Mouse (Mus musculus) limb, embryonic 11.5 days (tissue): ENCODE results near the gene Pax3. TPM values are rescaled to one million over a fixed set of nuclear protein-coding genes. Genes with fewer than 3 reads are reported as not detected.
A peak's percentile ranks its signal among the peaks of the same experiment; 100 is the strongest.

ENCODE experiments used
- ATAC-seq: fragments of 200-750 bp; cut with Nextera tagmentation; 2 replicates; pipeline ENCODE4 v1.8.0; 2017; ENCODE audit warnings: low read depth; ENCODE audit not compliant: insufficient number of reproducible peaks, low FRiP score, low TSS enrichment
- DNase-seq: peaks from one replicate; pipeline ENCODE4 v3.0.0-alpha.2; 2015; ENCODE audit warnings: low spot score
- H3K27ac ChIP-seq: fragments of 300-500 bp; sonication (generic); replicated peaks from 2 replicates; pipeline ENCODE4 v1.5.1; 2014; ENCODE audit warnings: low read depth, mild to moderate bottlenecking, low read length
- H3K27me3 ChIP-seq: fragments of 300-500 bp; sonication (generic); 2 replicates; pipeline ENCODE4 v1.6.1; 2014; ENCODE audit warnings: mild to moderate bottlenecking, low read length, mixed read lengths; ENCODE audit not compliant: control insufficient read depth, insufficient read depth
- H3K36me3 ChIP-seq: fragments of 300-500 bp; sonication (generic); 2 replicates; pipeline ENCODE4 v1.6.1; 2014; ENCODE audit warnings: mild to moderate bottlenecking, low read length, moderate library complexity, mixed read lengths; ENCODE audit not compliant: control insufficient read depth, insufficient read depth
- H3K4me1 ChIP-seq: fragments of 300-500 bp; sonication (generic); 2 replicates; pipeline ENCODE4 v1.6.1; 2014; ENCODE audit warnings: low read length, mixed read lengths; ENCODE audit not compliant: control insufficient read depth, insufficient read depth
- H3K4me2 ChIP-seq: fragments of 300-500 bp; sonication (generic); 2 replicates; pipeline ENCODE4 v1.6.1; 2014; ENCODE audit warnings: low read depth, mild to moderate bottlenecking, moderate library complexity; ENCODE audit not compliant: severe bottlenecking
- H3K4me3 ChIP-seq: fragments of 300-500 bp; sonication (generic); 2 replicates; pipeline ENCODE4 v1.5.1; 2014; ENCODE audit warnings: low read depth, low read length
- H3K9ac ChIP-seq: fragments of 300-500 bp; sonication (generic); 2 replicates; pipeline ENCODE4 v1.6.1; 2014; ENCODE audit warnings: mild to moderate bottlenecking, low read length
- H3K9me3 ChIP-seq: fragments of 300-500 bp; sonication (generic); 2 replicates; pipeline ENCODE4 v1.6.1; 2016; ENCODE audit warnings: low read length; ENCODE audit not compliant: control insufficient read depth
- WGBS: fragments of 180-500 bp; shearing (Covaris S2); extraction: QIAGEN DNeasy Blood & Tissue Kit; methylation state at CpG from one replicate; pipeline ENCODE4 v1.1.7; 2014; 5-methylcytosine and 5-hydroxymethylcytosine counted together
- polyA plus RNA-seq: library from polyadenylated mRNA; unstranded; fragments of >200 nt; fragmentation: Nextera tagmentation; extraction: Ambion mirVana; gene quantifications from 2 replicates; pipeline ENCODE4 v1.2.1, GENCODE M21; 2014

Gene Pax3
- polyA plus RNA-seq, 1 experiment from 2014 or later = 5.6 TPM

DNA sequence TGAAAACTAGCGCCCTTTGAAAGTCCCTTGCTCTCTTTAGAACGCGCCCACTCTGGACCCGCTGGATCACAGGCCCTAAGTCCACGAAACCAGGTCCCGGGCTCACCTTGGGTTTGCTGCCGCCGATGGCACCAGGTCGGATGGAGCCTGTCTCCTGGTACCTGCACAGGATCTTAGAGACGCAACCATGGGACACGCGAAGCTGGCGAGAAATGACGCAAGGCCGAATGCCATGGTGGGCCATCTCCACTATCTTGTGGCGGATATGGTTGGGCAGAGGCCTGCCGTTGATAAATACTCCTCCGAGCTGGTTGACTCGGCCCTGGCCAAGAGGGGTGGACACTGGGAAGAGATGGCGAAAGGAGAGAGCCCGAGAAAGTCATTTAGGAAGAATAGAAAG is 1.8 kb downstream of the Pax3 start:
- H3K27me3 ChIP-seq = peaks cover 94% of the 10 kb centered on the region
- DNase-seq (peak; percentile 55), ATAC-seq (no peak)
- H3K4me3 ChIP-seq = no peak overlapping the region
- no peak overlapping the region for H3K4me2 ChIP-seq
- under 1% methylated on average over 21 of the region's 21 CpGs for WGBS
- H3K9ac ChIP-seq = no peak overlapping the region
- H3K9me3 ChIP-seq = no peaks in the 10 kb centered on the region
- no peak overlapping the region for H3K27ac ChIP-seq
- H3K36me3 ChIP-seq = no peaks in the 10 kb centered on the region
- 0 out of 2 replicates have a peak, but pooled peaks cover 7% of the 10 kb centered on the region for H3K4me1 ChIP-seq

DNA sequence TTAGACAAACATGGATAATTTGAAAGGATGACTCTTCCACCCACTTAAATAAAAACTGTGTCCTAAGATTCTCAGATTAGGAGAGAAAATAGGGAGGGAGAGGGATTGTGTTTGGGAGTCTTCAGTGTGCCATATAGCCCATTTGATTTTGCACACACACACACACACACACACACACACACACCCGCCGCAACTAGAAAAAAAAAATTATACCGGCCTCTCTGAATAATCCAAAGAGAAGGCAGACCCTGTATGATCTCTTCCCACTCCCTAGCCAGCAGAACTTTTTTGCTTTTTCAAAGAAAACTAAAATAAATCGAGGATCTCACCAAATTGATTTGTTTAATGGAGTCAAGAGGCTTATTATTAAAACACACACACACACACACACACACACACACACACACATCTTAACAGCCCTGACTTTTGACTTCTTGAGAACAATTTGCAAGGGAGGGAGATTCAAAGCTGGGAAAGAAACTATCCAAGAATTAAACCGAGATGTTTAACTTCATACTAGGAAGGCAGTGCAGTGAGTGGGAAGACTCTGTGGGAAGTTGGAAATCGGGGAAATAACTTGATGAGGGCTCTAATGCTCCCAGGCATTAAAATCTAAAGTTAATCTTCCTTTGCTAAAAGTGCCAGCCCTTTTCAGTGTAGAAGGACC is 2.4 kb downstream of the Pax3 start:
- ATAC-seq (no peak), DNase-seq (no peak)
- Histone ChIP-seq H3K9ac (no peak overlapping the region), H3K4me2 (no peak overlapping the region), H3K4me1 (peaks cover 12% of the 10 kb centered on the region), H3K27ac (no peak overlapping the region), H3K4me3 (no peak overlapping the region), H3K27me3 (peaks cover 94% of the 10 kb centered on the region), H3K9me3 (no peaks in the 10 kb centered on the region), H3K36me3 (no peaks in the 10 kb centered on the region)
- 3% methylated on average over 6 of the region's 6 CpGs for WGBS

DNA sequence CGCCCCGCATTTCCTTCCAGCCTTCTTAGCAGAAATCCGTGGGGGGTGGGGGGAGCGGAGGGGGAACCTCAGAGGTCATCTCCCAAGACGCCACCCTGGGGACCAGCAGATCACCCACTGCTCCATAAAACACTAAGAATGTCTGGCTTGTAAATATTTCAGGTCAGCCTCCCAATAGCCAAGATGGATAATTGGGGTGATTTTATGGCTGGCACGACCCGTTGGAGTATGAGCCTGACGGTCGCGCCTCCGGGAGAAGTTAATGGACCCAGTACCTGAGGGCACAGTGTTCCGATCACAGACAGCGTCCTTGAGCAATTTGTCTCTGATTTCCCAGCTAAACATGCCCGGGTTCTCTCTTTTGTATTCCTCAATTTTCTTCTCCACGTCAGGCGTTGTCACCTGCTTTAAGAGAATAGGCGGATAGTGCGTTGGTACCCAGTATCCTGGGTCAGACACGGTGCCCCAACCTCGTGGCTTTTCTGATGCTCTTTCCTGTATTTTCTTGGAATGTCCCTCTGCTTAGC is 3.4 kb downstream of the Pax3 start:
- Histone ChIP-seq H3K27me3 (peaks cover 89% of the 10 kb centered on the region), H3K4me3 (0 out of 2 replicates have a peak overlapping the region, but pooled peaks have one; percentile 6), H3K27ac (no peak overlapping the region), H3K9me3 (no peaks in the 10 kb centered on the region), H3K4me2 (peak overlapping the region; percentile 20; the same call in 1 of the 2 replicates), H3K9ac (no peak overlapping the region), H3K36me3 (no peaks in the 10 kb centered on the region), H3K4me1 (peaks cover 14% of the 10 kb centered on the region)
- WGBS = under 1% methylated on average over 20 of the region's 20 CpGs
- ATAC-seq (no peak), DNase-seq (no peak)

DNA sequence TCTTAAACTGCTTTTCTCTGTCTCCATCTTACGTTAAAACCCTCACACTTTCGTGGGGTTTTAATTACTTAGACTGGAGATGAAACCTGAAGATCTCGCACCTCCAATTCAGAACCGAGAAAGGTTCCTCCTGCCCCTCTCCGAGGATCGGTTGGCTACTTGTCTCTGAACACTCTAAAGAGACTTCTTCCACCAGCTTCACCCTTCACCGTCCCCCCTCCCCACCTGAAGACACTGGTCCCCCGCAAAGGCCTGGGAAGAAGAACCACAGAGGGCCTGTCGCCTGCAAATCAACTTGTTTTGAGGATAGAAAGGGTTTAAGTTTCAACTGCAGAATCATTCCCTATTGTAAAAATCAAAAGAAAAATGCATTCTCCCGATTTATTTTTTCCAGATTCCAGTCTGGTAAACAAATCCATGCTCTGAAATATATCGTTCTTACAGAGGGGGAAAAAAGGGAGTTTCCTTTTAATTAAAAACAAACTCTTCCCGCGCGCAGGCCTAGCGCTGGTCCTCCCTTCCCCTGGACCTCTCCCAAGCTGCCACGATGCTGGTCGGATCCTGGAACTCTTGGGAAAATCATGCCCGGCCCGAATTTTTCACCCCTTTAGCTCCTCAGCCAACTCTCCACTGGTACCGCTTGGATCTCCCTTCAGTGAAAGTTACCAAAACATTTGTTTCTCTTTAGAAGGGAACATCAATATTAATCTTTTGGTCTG is 4.0 kb downstream of the Pax3 start:
- peak overlapping the region; percentile 20; the same call in 1 of the 2 replicates for H3K4me2 ChIP-seq
- no peaks in the 10 kb centered on the region for H3K9me3 ChIP-seq
- no peak overlapping the region for H3K27ac ChIP-seq
- DNase-seq (no peak), ATAC-seq (no peak)
- H3K27me3 ChIP-seq = peaks cover 88% of the 10 kb centered on the region
- H3K4me3 ChIP-seq = 0 out of 2 replicates have a peak overlapping the region, but pooled peaks have one; percentile 5
- 1% methylated on average over 20 of the region's 20 CpGs for WGBS
- no peaks in the 10 kb centered on the region for H3K36me3 ChIP-seq
- H3K9ac ChIP-seq = no peak overlapping the region
- H3K4me1 ChIP-seq = peaks cover 14% of the 10 kb centered on the region

DNA sequence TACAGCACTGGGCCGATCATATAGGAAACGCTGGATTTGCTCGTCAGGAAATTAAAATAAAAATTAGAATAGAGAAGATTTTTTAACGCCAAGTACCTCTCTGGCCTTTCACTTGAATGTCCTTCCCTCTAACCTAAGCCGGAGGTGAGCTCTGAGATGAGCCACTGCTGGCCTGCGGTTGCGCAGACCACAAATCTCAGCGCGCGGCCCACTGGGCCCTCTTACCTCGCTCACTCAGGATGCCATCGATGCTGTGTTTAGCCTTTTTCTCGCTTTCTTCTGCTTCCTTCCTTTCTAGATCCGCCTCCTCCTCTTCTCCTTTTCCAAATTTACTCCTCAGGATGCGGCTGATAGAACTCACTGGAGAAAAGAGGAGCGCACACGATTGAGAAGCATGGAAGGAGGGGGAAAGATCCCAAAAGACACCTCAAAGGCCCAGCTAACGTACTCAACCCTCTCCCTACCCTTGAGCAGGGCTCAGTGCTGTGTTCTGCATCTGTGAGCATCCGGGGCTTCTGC is 4.7 kb downstream of the Pax3 start:
- Histone ChIP-seq H3K9ac (no peak overlapping the region), H3K4me1 (peaks cover 14% of the 10 kb centered on the region), H3K27me3 (peaks cover 87% of the 10 kb centered on the region), H3K4me2 (no peak overlapping the region), H3K27ac (no peak overlapping the region), H3K36me3 (no peaks in the 10 kb centered on the region), H3K4me3 (no peak overlapping the region), H3K9me3 (no peaks in the 10 kb centered on the region)
- WGBS = 6% methylated on average over 18 of the region's 19 CpGs
- no peak for ATAC-seq
- no peak for DNase-seq

DNA sequence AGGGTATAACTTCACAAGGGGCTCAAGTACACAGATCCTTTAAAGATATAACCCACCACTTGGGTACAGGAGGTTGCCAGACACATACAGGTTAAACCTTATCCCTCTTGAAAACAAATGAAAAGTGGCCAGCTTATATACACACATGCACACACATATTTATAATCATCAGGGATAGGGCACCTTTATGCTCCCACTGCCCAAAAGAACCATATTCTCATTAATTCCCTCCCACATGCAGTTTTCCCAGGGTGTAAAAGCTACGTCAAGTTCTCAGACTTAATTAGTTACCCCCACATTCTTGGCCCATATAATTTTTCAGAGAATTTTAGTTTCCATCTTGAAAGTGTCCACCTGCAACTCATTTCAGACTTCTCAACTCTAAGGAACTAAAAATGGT is 5.2 kb downstream of the Pax3 start:
- Histone ChIP-seq H3K9ac (no peak overlapping the region), H3K4me1 (peaks cover 14% of the 10 kb centered on the region), H3K27me3 (peaks cover 87% of the 10 kb centered on the region), H3K4me2 (no peak overlapping the region), H3K27ac (no peak overlapping the region), H3K36me3 (no peaks in the 10 kb centered on the region), H3K4me3 (no peak overlapping the region), H3K9me3 (no peaks in the 10 kb centered on the region)
- DNase-seq = no peak
- no peak for ATAC-seq
- WGBS = 33% methylated on average over 1 of the region's 1 CpGs

DNA sequence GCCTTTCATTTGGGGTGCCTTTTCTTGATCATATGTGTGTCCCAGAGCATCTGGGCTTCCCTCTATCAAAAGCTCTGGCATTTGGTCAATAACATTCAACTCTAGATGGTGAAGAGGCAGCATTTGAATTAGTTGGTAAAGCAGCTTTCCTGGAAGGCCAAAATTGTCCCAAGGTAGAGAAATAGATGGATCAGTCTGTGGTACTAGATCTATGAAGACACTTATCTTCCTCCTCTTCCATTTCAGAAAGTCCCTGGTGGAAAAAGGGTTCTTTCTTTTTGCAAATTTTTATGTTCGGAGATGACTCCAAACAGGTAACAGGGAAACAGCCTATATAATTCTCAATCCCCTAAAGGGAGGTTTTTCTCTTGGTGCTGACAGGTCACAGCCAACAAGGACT is 5.6 kb downstream of the Pax3 start:
- Histone ChIP-seq H3K9me3 (no peaks in the 10 kb centered on the region), H3K27ac (no peak overlapping the region), H3K27me3 (peaks cover 84% of the 10 kb centered on the region), H3K4me1 (peaks cover 11% of the 10 kb centered on the region), H3K36me3 (no peaks in the 10 kb centered on the region), H3K9ac (no peak overlapping the region), H3K4me2 (no peak overlapping the region), H3K4me3 (no peak overlapping the region)
- DNase-seq (no peak), ATAC-seq (no peak)
- 43% methylated on average over 1 of the region's 1 CpGs for WGBS

DNA sequence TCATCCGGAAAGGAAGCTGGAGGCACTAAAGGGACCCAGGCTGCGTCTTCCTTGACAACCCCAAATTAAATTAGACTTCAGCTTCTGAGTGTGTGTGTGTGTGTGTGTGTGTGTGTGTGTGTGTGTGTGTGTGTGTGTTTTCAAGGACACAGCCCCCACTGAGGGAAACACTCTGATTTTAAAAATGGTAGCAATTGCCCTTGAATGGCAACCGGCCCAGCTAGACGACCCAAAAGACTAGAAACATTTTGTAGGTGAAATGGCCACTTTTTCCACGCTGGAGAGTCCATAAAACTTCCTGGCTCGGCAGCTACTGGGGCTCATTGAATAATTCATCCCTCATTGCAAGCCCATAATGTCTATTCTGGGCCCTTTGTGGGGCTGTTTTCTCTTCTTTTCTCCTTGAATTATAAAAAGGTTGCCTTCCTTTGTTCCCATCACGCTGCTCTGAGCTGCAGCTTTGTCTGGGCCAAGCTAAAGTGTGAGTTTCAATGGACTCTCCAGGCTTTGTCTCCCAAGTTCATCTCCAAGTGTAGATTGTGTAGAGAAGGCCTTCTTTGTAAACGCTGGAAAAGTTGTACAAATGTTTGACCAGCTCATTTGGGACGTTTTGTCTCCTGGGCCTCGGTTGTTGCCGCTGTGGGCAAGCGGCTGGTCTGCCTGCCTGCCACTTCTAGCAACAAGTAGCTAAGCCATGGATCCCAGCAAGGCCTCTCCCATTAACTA is 6.4 kb downstream of the Pax3 start:
- no peak overlapping the region for H3K9ac ChIP-seq
- no peaks in the 10 kb centered on the region for H3K9me3 ChIP-seq
- 3% methylated on average over 12 of the region's 12 CpGs for WGBS
- peaks cover 80% of the 10 kb centered on the region for H3K27me3 ChIP-seq
- no peaks in the 10 kb centered on the region for H3K36me3 ChIP-seq
- ATAC-seq (no peak), DNase-seq (no peak)
- H3K4me3 ChIP-seq = no peak overlapping the region
- peak overlapping the region; percentile 45; the same call in 1 of the 2 replicates for H3K4me2 ChIP-seq
- peaks cover 11% of the 10 kb centered on the region for H3K4me1 ChIP-seq
- H3K27ac ChIP-seq = no peak overlapping the region
